Mouse (Mus musculus) intestine, postnatal 0 days (tissue): ENCODE measurements around the gene Tifab. TPM values are rescaled to one million over a fixed set of nuclear protein-coding genes. Genes with fewer than 3 reads are reported as not detected.

Source experiments
- ATAC-seq: fragments of 200-750 bp; cut with Nextera tagmentation; 2 replicates; pipeline ENCODE4 v1.8.0; 2017; ENCODE audit warnings: mild to moderate bottlenecking, moderate TSS enrichment, moderate library complexity
- H3K27ac ChIP-seq: fragments of 300-500 bp; sonication (generic); 2 replicates; pipeline ENCODE4 v1.5.1; 2014; ENCODE audit warnings: mild to moderate bottlenecking, low read depth, low read length, moderate library complexity
- H3K27me3 ChIP-seq: fragments of 300-500 bp; sonication (generic); replicated peaks from 2 replicates; pipeline ENCODE4 v1.6.1; 2014; ENCODE audit warnings: low read length, mixed read lengths; ENCODE audit not compliant: control insufficient read depth, insufficient read depth
- H3K36me3 ChIP-seq: fragments of 300-500 bp; sonication (generic); 2 replicates; pipeline ENCODE4 v1.6.1; 2014; ENCODE audit warnings: mild to moderate bottlenecking, moderate library complexity; ENCODE audit not compliant: control insufficient read depth, insufficient read depth
- H3K4me1 ChIP-seq: fragments of 300-500 bp; sonication (generic); replicated peaks from 2 replicates; pipeline ENCODE4 v1.6.1; 2014; ENCODE audit warnings: antibody characterized with exemption, low read length, mixed read lengths; ENCODE audit not compliant: control insufficient read depth, insufficient read depth
- H3K4me2 ChIP-seq: fragments of 300-500 bp; sonication (generic); replicated peaks from 2 replicates; pipeline ENCODE4 v1.6.1; 2014; ENCODE audit warnings: low read depth, mild to moderate bottlenecking, moderate library complexity
- H3K4me3 ChIP-seq: fragments of 300-500 bp; sonication (generic); 2 replicates; pipeline ENCODE4 v1.5.1; 2014; ENCODE audit warnings: low read depth, low read length
- H3K9ac ChIP-seq: fragments of 300-500 bp; sonication (generic); 2 replicates; pipeline ENCODE4 v1.6.1; 2014; ENCODE audit warnings: mild to moderate bottlenecking, low read depth, low read length
- H3K9me3 ChIP-seq: fragments of 300-500 bp; sonication (generic); 2 replicates; pipeline ENCODE4 v1.6.1; 2016; ENCODE audit warnings: mixed run types; ENCODE audit not compliant: control insufficient read depth
- CTCF ChIP-seq: sonication (generic); IDR thresholded peaks from 2 replicates; pipeline ENCODE4 v1.5.1; 2016; ENCODE audit warnings: low read depth, mild to moderate bottlenecking, control low read depth, antibody characterized with exemption, moderate library complexity
- WGBS: fragments of 180-500 bp; shearing (Covaris S2); extraction: QIAGEN DNeasy Blood & Tissue Kit; methylation state at CpG from one replicate; pipeline ENCODE4 v1.1.7; 2014; 5-methylcytosine and 5-hydroxymethylcytosine counted together
- polyA plus RNA-seq: library from polyadenylated mRNA; unstranded; fragments of >200 nt; fragmentation: Nextera tagmentation; extraction: Ambion mirVana; gene quantifications from 2 replicates; pipeline ENCODE4 v1.2.1, GENCODE M21; 2015

The Tifab gene
- polyA plus RNA-seq: 3.3 and 3.4 TPM in 2 replicates

DNA sequence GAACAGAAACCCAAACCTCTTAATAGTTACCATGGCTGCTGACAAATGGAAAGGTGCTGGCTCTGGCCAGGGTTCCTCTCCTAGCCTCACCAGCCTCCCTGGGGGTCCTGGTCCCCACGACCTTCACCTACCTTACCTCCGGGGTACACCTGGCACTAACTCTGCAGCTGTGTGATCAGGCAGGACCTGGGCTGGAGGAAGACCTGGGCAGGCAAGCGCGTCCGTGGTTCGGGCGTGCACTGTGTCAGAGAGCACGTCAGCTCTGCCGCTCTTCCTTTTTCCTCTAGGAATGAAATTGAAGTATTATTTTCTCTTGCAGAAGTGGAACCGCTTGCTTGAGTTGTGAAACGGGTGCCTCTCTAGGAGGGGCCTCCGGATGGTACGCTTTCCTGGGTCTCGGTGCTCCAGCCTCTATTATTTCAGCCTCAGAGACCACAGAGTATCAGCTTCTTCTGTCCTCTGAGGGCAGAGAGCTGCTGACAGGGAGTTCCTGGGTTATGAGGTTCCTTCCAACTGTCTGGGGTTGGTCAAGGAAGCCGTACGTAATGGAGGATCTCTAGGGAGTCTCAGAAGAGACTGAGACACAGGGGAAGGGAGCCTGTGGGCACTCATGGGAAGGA is at the start of gene Tifab:
Gene Tifab (minus strand): TSS at position 470 of the 620 bp plus-strand sequence.
- H3K27me3 ChIP-seq: no peaks in the 10 kb centered on the region
- H3K4me3 ChIP-seq: no peak within 1 kb of the TSS
- no peaks in the 10 kb centered on the region for H3K9me3 ChIP-seq
- no peak within 1 kb of the TSS for H3K27ac ChIP-seq
- H3K9ac ChIP-seq: no peak within 1 kb of the TSS
- H3K36me3 ChIP-seq: no peaks in the 10 kb centered on the region
- ATAC-seq: no peak
- H3K4me2 ChIP-seq: no peak within 1 kb of the TSS
- WGBS: 83% methylated on average over 16 of the region's 16 CpGs
- TF ChIP-seq CTCF: no peak
- H3K4me1 ChIP-seq: no peaks in the 10 kb centered on the region

- Histone ChIP-seq H3K9me3 (no peaks in the 10 kb centered on the region), H3K27ac (no peak overlapping the region), H3K4me2 (no peak overlapping the region), H3K4me1 (no peaks in the 10 kb centered on the region), H3K4me3 (no peak overlapping the region), H3K27me3 (peaks cover 59% of the 10 kb centered on the region), H3K36me3 (no peaks in the 10 kb centered on the region), H3K9ac (no peak overlapping the region)
- ATAC-seq: no peak
- 23% methylated on average over 10 of the region's 10 CpGs for WGBS
- TF ChIP-seq CTCF: no peak
These were observed 47.7 kb upstream of the Tifab start for GRCm38 (mm10) chr13:56226175-56226954.

- no peak for TF ChIP-seq CTCF
- Histone ChIP-seq H3K9ac (no peak overlapping the region), H3K27me3 (peaks cover 61% of the 10 kb centered on the region), H3K27ac (no peak overlapping the region), H3K36me3 (no peaks in the 10 kb centered on the region), H3K9me3 (no peaks in the 10 kb centered on the region), H3K4me3 (no peak overlapping the region), H3K4me1 (no peaks in the 10 kb centered on the region), H3K4me2 (no peak overlapping the region)
- no peak for ATAC-seq
- WGBS: 9% methylated on average over 21 of the region's 21 CpGs
These were observed 44.9 kb upstream of the Tifab start for GRCm38 (mm10) chr13:56223625-56224024.

GRCm38 (mm10) chr13:56222849-56223246 is 44.2 kb upstream of the Tifab start:
- Histone ChIP-seq H3K4me3 (no peak overlapping the region), H3K36me3 (no peaks in the 10 kb centered on the region), H3K9ac (no peak overlapping the region), H3K4me2 (no peak overlapping the region), H3K4me1 (no peaks in the 10 kb centered on the region), H3K27ac (no peak overlapping the region), H3K27me3 (peaks cover 54% of the 10 kb centered on the region), H3K9me3 (no peaks in the 10 kb centered on the region)
- ATAC-seq: no peak
- 15% methylated on average over 4 of the region's 4 CpGs for WGBS
- no peak for TF ChIP-seq CTCF

- H3K9ac ChIP-seq: no peak overlapping the region
- no peaks in the 10 kb centered on the region for H3K36me3 ChIP-seq
- no peaks in the 10 kb centered on the region for H3K9me3 ChIP-seq
- peak overlapping the region; percentile 59 for H3K4me2 ChIP-seq
- TF ChIP-seq CTCF: no peak
- 3% methylated on average over 50 of the region's 50 CpGs for WGBS
- peaks cover 53% of the 10 kb centered on the region for H3K27me3 ChIP-seq
- H3K27ac ChIP-seq: no peak overlapping the region
- H3K4me3 ChIP-seq: peak overlapping the region; percentile 23
- no peak for ATAC-seq
- H3K4me1 ChIP-seq: no peaks in the 10 kb centered on the region
These were observed 43.5 kb upstream of the Tifab start for GRCm38 (mm10) chr13:56221995-56222848.
